Mouse (Mus musculus): Measurements from ENCODE around the gene Rc3h2. TPM values are rescaled to one million over a fixed set of nuclear protein-coding genes. Genes with fewer than 3 reads are reported as not detected.

The Rc3h2 gene
- polyA plus RNA-seq (2014; fragmentation: Nextera tagmentation; extraction: Ambion mirVana): 32.4 and 33.4 TPM in 2 replicates

GRCm38 (mm10) chr2:37422306-37423304, at the start of gene Rc3h2:
Gene Rc3h2 (minus strand): TSS chr2:37422903.
- Histone ChIP-seq H3K4me3 (ENCODE audit: low read depth, low read length) (peak within 1 kb of the TSS; percentile 100), H3K27me3 (ENCODE audit: control insufficient read depth, insufficient read depth, low read length) (no peaks in the 10 kb centered on the region; the same call in 1 of the 2 replicates), H3K9ac (replicated peaks; ENCODE audit: low read depth, low read length) (peak within 1 kb of the TSS; percentile 99), H3K27ac (ENCODE audit: low read depth, low read length) (peak within 1 kb of the TSS; percentile 96), H3K4me1 (ENCODE audit: control insufficient read depth, insufficient read depth, low read length) (peaks cover 10% of the 10 kb centered on the region; the same call in 1 of the 2 replicates), H3K4me2 (ENCODE audit: low read depth, low read length) (peak within 1 kb of the TSS; percentile 60), H3K9me3 (ENCODE audit: control insufficient read depth, low read length) (no peaks in the 10 kb centered on the region), H3K36me3 (ENCODE audit: control insufficient read depth, insufficient read depth, low read length) (no peaks in the 10 kb centered on the region)
- peak; percentile 98 for ATAC-seq (ENCODE audit: low read depth)
- WGBS: under 1% methylated on average over 61 of the region's 75 CpGs

- ATAC-seq (ENCODE audit: low read depth): no peak
- Histone ChIP-seq H3K9ac (replicated peaks; ENCODE audit: low read depth, low read length) (no peak overlapping the region), H3K27me3 (ENCODE audit: control insufficient read depth, insufficient read depth, low read length) (no peaks in the 10 kb centered on the region), H3K36me3 (ENCODE audit: control insufficient read depth, insufficient read depth, low read length) (peaks cover 7% of the 10 kb centered on the region; the same call in 1 of the 2 replicates), H3K9me3 (ENCODE audit: control insufficient read depth, low read length) (no peaks in the 10 kb centered on the region), H3K4me3 (ENCODE audit: low read depth, low read length) (no peak overlapping the region), H3K4me1 (ENCODE audit: control insufficient read depth, insufficient read depth, low read length) (no peaks in the 10 kb centered on the region), H3K27ac (ENCODE audit: low read depth, low read length) (no peak overlapping the region), H3K4me2 (ENCODE audit: low read depth, low read length) (no peak overlapping the region)
- WGBS: 97% methylated on average over 4 of the region's 4 CpGs
These were observed 43.6 kb upstream of the Rc3h2 start for GRCm38 (mm10) chr2:37466266-37466665.

GRCm38 (mm10) chr2:37460707-37461106, 38.0 kb upstream of the Rc3h2 start:
- Histone ChIP-seq H3K9ac (replicated peaks; ENCODE audit: low read depth, low read length) (no peak overlapping the region), H3K27ac (ENCODE audit: low read depth, low read length) (no peak overlapping the region), H3K4me2 (ENCODE audit: low read depth, low read length) (no peak overlapping the region), H3K4me1 (ENCODE audit: control insufficient read depth, insufficient read depth, low read length) (no peaks in the 10 kb centered on the region), H3K9me3 (ENCODE audit: control insufficient read depth, low read length) (no peaks in the 10 kb centered on the region), H3K4me3 (ENCODE audit: low read depth, low read length) (no peak overlapping the region), H3K36me3 (ENCODE audit: control insufficient read depth, insufficient read depth, low read length) (no peaks in the 10 kb centered on the region), H3K27me3 (ENCODE audit: control insufficient read depth, insufficient read depth, low read length) (no peaks in the 10 kb centered on the region)
- no peak for ATAC-seq (ENCODE audit: low read depth)
- 92% methylated on average over 4 of the region's 4 CpGs for WGBS

- Histone ChIP-seq H3K9ac (replicated peaks; ENCODE audit: low read depth, low read length) (peak overlapping the region; percentile 93), H3K9me3 (ENCODE audit: control insufficient read depth, low read length) (no peaks in the 10 kb centered on the region), H3K36me3 (ENCODE audit: control insufficient read depth, insufficient read depth, low read length) (no peaks in the 10 kb centered on the region), H3K4me3 (ENCODE audit: low read depth, low read length) (peak overlapping the region; percentile 87), H3K27me3 (ENCODE audit: control insufficient read depth, insufficient read depth, low read length) (no peaks in the 10 kb centered on the region), H3K4me2 (ENCODE audit: low read depth, low read length) (peak overlapping the region; percentile 82), H3K4me1 (ENCODE audit: control insufficient read depth, insufficient read depth, low read length) (peaks cover 9% of the 10 kb centered on the region), H3K27ac (ENCODE audit: low read depth, low read length) (peak overlapping the region; percentile 86)
- peak; percentile 87 for ATAC-seq (ENCODE audit: low read depth)
- 0% methylated on average over 17 of the region's 24 CpGs for WGBS
These were observed 29.7 kb upstream of the Rc3h2 start for GRCm38 (mm10) chr2:37452376-37452760.

- Histone ChIP-seq H3K4me3 (ENCODE audit: low read depth, low read length) (peak overlapping the region; percentile 87), H3K4me1 (ENCODE audit: control insufficient read depth, insufficient read depth, low read length) (peaks cover 9% of the 10 kb centered on the region), H3K9me3 (ENCODE audit: control insufficient read depth, low read length) (no peaks in the 10 kb centered on the region), H3K9ac (replicated peaks; ENCODE audit: low read depth, low read length) (peak overlapping the region; percentile 93), H3K27me3 (ENCODE audit: control insufficient read depth, insufficient read depth, low read length) (no peaks in the 10 kb centered on the region), H3K36me3 (ENCODE audit: control insufficient read depth, insufficient read depth, low read length) (no peaks in the 10 kb centered on the region), H3K4me2 (ENCODE audit: low read depth, low read length) (peak overlapping the region; percentile 82), H3K27ac (ENCODE audit: low read depth, low read length) (peak overlapping the region; percentile 86)
- 8% methylated on average over 41 of the region's 44 CpGs for WGBS
- peak; percentile 97 for ATAC-seq (ENCODE audit: low read depth)
These were observed 29.1 kb upstream of the Rc3h2 start for GRCm38 (mm10) chr2:37451667-37452375.

GRCm38 (mm10) chr2:37442611-37443591, 20.2 kb upstream of the Rc3h2 start, which contains the start of the genes Zbtb26, Zbtb6 and Rabgap1:
Gene Zbtb26 (minus strand): TSS chr2:37443135.
Gene Zbtb6 (minus strand): TSS chr2:37443171.
Gene Rabgap1 (plus strand): TSS chr2:37443279.
- H3K4me1 ChIP-seq (ENCODE audit: control insufficient read depth, insufficient read depth, low read length): peaks cover 13% of the 10 kb centered on the region; the same call in 1 of the 2 replicates
- peak within 1 kb of the TSS; percentile 87 for H3K9ac ChIP-seq (replicated peaks; ENCODE audit: low read depth, low read length)
- H3K9me3 ChIP-seq (ENCODE audit: control insufficient read depth, low read length): no peaks in the 10 kb centered on the region
- H3K4me2 ChIP-seq (ENCODE audit: low read depth, low read length): peak within 1 kb of the TSS; percentile 69
- peak within 1 kb of the TSS; percentile 84 for H3K27ac ChIP-seq (ENCODE audit: low read depth, low read length)
- ATAC-seq (ENCODE audit: low read depth): peak; percentile 98
- WGBS: under 1% methylated on average over 51 of the region's 51 CpGs
- no peaks in the 10 kb centered on the region for H3K27me3 ChIP-seq (ENCODE audit: control insufficient read depth, insufficient read depth, low read length)
- H3K36me3 ChIP-seq (ENCODE audit: control insufficient read depth, insufficient read depth, low read length): no peaks in the 10 kb centered on the region
- H3K4me3 ChIP-seq (ENCODE audit: low read depth, low read length): peak within 1 kb of the TSS; percentile 87

- peak overlapping the region; percentile 95 for H3K4me2 ChIP-seq (ENCODE audit: low read depth, low read length)
- H3K36me3 ChIP-seq (ENCODE audit: control insufficient read depth, insufficient read depth, low read length): peaks cover 9% of the 10 kb centered on the region
- ATAC-seq (ENCODE audit: low read depth): peak; percentile 33; the same call in 1 of the 2 replicates
- peak overlapping the region; percentile 91 for H3K4me3 ChIP-seq (ENCODE audit: low read depth, low read length)
- 20% methylated on average over 7 of the region's 7 CpGs for WGBS
- no peaks in the 10 kb centered on the region for H3K9me3 ChIP-seq (ENCODE audit: control insufficient read depth, low read length)
- H3K27ac ChIP-seq (ENCODE audit: low read depth, low read length): peak overlapping the region; percentile 99
- peaks cover 11% of the 10 kb centered on the region for H3K4me1 ChIP-seq (ENCODE audit: control insufficient read depth, insufficient read depth, low read length)
- no peaks in the 10 kb centered on the region for H3K27me3 ChIP-seq (ENCODE audit: control insufficient read depth, insufficient read depth, low read length)
- peak overlapping the region; percentile 88 for H3K9ac ChIP-seq (replicated peaks; ENCODE audit: low read depth, low read length)
These were observed 8.9 kb upstream of the Rc3h2 start for GRCm38 (mm10) chr2:37431609-37432008.

All from neural tube, embryonic 14.5 days (tissue).